Mouse (Mus musculus): Measurements from ENCODE around the gene Gm11127. TPM values are rescaled to one million over a fixed set of nuclear protein-coding genes. Genes with fewer than 3 reads are reported as not detected.

The Gm11127 gene
- polyA plus RNA-seq (2012; rRNA removed; ENCODE audit: low replicate concordance), result 0.18 TPM in 1 of 2 replicates, not detected in the other

DNA sequence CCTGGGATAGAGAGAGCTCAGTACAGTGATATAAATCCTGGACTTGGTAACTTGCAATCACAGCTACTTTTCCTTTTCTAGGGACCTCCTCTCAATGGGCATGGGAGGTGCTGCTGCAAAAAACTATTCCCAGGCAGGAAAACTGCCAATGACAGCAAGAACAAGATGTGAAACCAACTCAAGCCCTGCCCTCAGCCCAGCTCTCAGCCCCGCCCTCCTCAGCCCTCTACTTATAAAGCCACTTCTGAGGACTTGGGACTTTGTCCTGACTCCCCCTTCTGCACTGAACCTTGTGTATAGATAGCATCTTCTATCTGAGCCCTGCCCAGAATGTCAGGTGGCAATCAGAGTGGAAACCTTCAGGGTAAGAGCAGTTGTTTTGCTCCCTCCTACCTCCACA, at the start of gene Gm11127:
Gene Gm11127 (minus strand): TSS at position 10 of the 400 bp plus-strand sequence.

DNA sequence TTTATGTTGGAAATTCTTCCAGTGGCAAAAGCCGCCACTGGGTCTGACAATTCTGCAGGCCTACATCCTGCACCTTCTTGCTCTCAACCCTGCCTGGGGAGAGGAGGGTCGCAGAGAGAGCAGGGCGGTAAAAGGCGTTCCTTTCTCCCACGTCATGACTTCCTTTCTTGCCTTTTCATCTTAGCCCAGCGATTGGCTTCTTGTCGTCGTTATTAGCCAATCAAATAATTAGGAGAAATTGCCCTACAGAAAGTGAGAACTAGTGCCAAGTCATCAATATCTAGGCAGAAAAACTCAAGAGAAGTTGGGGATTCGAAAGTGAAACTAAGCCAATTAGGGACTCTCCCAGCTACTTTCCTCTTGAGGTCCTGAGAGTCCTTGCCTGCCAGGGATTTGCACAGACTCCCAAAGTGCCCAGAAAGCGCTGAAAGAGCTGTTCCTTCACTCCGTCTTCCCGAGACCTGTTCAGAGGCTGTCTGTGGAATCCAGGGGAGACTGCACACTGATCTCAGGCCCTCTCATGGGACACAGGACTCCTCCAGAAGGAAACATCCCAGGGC, 15.5 kb downstream of the Gm11127 start, which contains the start of the genes H2-T22 and Gm6034:
Gene H2-T22 (minus strand): TSS at position 138 of the 560 bp plus-strand sequence.
Gene Gm6034 (plus strand): TSS at position 352 of the 560 bp plus-strand sequence.

DNA sequence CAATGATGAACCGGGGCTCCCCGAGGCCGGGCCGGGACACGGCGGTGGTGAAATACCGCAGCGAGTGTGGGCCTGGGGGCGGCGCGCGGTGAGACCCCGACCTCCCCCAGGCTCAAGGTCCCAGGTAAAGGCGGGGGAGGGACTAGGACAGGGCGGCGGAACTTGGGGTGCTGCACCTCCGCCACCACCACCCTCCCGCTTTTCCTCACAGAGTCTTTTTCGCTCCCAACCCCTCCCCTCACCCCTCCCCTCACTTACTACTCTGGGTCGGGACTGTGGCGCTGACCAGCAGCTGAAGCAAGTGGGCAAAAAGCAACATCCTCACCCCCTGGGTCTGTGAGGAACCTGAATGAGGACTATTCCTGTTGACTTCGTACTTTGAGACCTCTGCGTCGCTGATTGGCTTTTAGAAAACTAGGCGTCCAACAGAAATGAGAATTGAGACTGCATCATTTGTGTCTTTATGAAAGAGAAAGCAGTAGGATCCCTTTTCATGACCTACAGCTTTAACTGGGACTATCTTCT, 25.8 kb downstream of the Gm11127 start, which contains the start of gene H2-T23:
Gene H2-T23 (minus strand): TSS at position 505 of the 525 bp plus-strand sequence.

DNA sequence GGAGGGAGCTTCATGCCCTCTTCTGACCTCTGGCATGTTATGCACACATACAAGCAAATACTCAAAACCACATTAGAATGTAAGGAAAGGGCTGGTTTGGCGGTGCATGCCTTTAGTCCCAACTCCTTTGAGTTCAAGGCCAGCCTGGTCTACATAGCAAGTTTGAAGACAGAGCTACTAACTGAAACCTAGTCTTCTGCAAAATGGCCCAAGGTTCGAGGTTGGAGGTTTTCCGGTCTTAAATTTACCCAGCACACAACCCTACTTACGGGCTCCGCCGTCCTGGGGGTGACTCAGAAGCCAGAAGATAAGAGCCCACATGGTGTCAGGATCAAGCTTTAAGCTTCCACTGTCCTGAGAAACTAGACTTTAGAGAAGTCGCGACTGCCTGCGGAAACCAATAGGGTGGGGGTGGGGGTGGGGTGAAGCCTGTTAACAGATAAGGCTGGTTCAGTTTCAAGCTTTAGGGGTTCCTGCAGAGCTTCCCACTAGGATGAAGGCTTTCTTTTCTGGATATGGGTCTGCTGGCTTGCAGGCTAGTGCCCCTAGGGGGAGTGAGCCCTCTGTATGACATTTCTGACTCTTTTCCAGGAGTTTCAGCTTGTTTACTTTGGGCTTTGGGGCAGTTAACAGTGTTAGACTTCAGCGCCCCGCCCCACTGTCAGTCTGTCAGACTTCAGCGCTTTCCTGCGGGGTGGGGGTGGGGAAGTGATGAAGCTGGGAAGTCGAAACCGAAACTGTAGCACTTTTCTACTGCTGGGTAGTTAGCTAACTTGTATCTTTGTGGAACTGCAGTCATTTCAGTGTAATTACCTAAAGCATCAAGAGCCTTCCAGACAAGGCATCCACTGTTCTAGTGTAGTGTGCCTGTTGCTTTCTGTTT, 37.7 kb downstream of the Gm11127 start, which contains the start of gene H2-T24:
Gene H2-T24 (minus strand): TSS at position 370 of the 883 bp plus-strand sequence.

Other genes starting within 250 kb of the Gm11127 start
- 16.7 and 21.8 TPM in 2 replicates for gene Ier3, start 236.7 kb downstream of the Gm11127 start, polyA plus RNA-seq (2012; rRNA removed; ENCODE audit: low replicate concordance)
- gene Flot1, start 235.1 kb downstream of the Gm11127 start, polyA plus RNA-seq (2012; rRNA removed; ENCODE audit: low replicate concordance), result 63.0 and 72.5 TPM in 2 replicates
- gene Tubb5, start 220.1 kb downstream of the Gm11127 start, polyA plus RNA-seq (2012; rRNA removed; ENCODE audit: low replicate concordance), result 364 and 441 TPM in 2 replicates
- 9.6 and 11.0 TPM in 2 replicates for gene Mdc1, start 216.9 kb downstream of the Gm11127 start, polyA plus RNA-seq (2012; rRNA removed; ENCODE audit: low replicate concordance)
- 34.4 and 39.7 TPM in 2 replicates for gene Nrm, start 197.1 kb downstream of the Gm11127 start, polyA plus RNA-seq (2012; rRNA removed; ENCODE audit: low replicate concordance)
- gene Ppp1r18, start 192.8 kb downstream of the Gm11127 start, polyA plus RNA-seq (2012; rRNA removed; ENCODE audit: low replicate concordance), result 78.6 and 130 TPM in 2 replicates
- gene Dhx16, start 178.6 kb downstream of the Gm11127 start, polyA plus RNA-seq (2012; rRNA removed; ENCODE audit: low replicate concordance), result 57.7 and 68.8 TPM in 2 replicates
- 74.6 and 74.7 TPM in 2 replicates for gene 2310061I04Rik, start 160.9 kb downstream of the Gm11127 start, polyA plus RNA-seq (2012; rRNA removed; ENCODE audit: low replicate concordance)
- 63.9 and 77.1 TPM in 2 replicates for gene Atat1, start 148.3 kb downstream of the Gm11127 start, polyA plus RNA-seq (2012; rRNA removed; ENCODE audit: low replicate concordance)
- gene Mrps18b, start 142.0 kb downstream of the Gm11127 start, polyA plus RNA-seq (2012; rRNA removed; ENCODE audit: low replicate concordance), result 79.5 and 120 TPM in 2 replicates
- gene Ppp1r10, start 141.9 kb downstream of the Gm11127 start, polyA plus RNA-seq (2012; rRNA removed; ENCODE audit: low replicate concordance), result 26.1 and 34.0 TPM in 2 replicates
- 55.9 and 71.4 TPM in 2 replicates for gene Abcf1, start 88.6 kb downstream of the Gm11127 start, polyA plus RNA-seq (2012; rRNA removed; ENCODE audit: low replicate concordance)
- gene Gnl1, start 78.5 kb downstream of the Gm11127 start, polyA plus RNA-seq (2012; rRNA removed; ENCODE audit: low replicate concordance), result 20.7 and 37.2 TPM in 2 replicates
- 22.1 and 26.9 TPM in 2 replicates for gene Prr3, start 78.1 kb downstream of the Gm11127 start, polyA plus RNA-seq (2012; rRNA removed; ENCODE audit: low replicate concordance)
- gene H2-T24, start 37.8 kb downstream of the Gm11127 start, polyA plus RNA-seq (2012; rRNA removed; ENCODE audit: low replicate concordance), result 8.3 and 9.4 TPM in 2 replicates
- gene H2-T23, start 25.5 kb downstream of the Gm11127 start, polyA plus RNA-seq (2012; rRNA removed; ENCODE audit: low replicate concordance), result 279 and 344 TPM in 2 replicates
- 100 and 107 TPM in 2 replicates for gene H2-T22, start 15.6 kb downstream of the Gm11127 start, polyA plus RNA-seq (2012; rRNA removed; ENCODE audit: low replicate concordance)
- gene Gm6034, start 15.4 kb downstream of the Gm11127 start, polyA plus RNA-seq (2012; rRNA removed; ENCODE audit: low replicate concordance), result 0.20 TPM in 1 of 2 replicates, not detected in the other
- gene Gm19684, start 63.3 kb upstream of the Gm11127 start, polyA plus RNA-seq (2012; rRNA removed; ENCODE audit: low replicate concordance), result 0.57 and 0.60 TPM in 2 replicates
- 0.17 and 0.23 TPM in 2 replicates for gene Gm7030, start 71.1 kb upstream of the Gm11127 start, polyA plus RNA-seq (2012; rRNA removed; ENCODE audit: low replicate concordance)
- gene Gm8909, start 110.2 kb upstream of the Gm11127 start, polyA plus RNA-seq (2012; rRNA removed; ENCODE audit: low replicate concordance), result 0.17 TPM in 1 of 2 replicates, not detected in the other
- 0.07 TPM in 1 of 2 replicates, not detected in the other for gene H2-T3, start 131.9 kb upstream of the Gm11127 start, polyA plus RNA-seq (2012; rRNA removed; ENCODE audit: low replicate concordance)
- 54.3 and 107 TPM in 2 replicates for gene Rpp21, start 199.7 kb upstream of the Gm11127 start, polyA plus RNA-seq (2012; rRNA removed; ENCODE audit: low replicate concordance)
- 12.0 and 17.1 TPM in 2 replicates for gene Trim39, start 213.9 kb upstream of the Gm11127 start, polyA plus RNA-seq (2012; rRNA removed; ENCODE audit: low replicate concordance)
- gene H2-M10.2, start 228.1 kb upstream of the Gm11127 start, polyA plus RNA-seq (2012; rRNA removed; ENCODE audit: low replicate concordance), result not detected in 2 replicates

Data from mammary gland, adult 2 months (tissue).